Mouse (Mus musculus): ENCODE measurements around the gene Ext2.
A peak's percentile ranks its signal among the peaks of the same experiment; 100 is the strongest.

Gene Ext2

DNA sequence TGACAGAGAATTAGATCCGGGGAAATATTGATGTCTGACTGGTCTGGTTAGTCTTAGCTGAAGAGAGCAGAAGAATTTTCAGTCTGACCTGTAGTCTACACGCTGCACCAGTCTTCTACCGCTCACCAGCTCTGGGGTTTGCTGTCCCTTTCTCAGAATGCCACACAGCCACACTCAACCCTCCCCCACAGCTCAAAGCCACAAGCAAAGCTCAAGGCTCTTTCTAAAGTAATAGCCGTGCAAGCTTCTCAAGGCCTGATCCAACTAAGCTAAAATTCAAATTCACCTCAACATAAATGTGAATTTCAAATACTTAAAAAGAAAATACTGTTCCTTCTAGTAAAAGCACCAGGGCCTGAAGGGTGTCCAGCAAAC is 45.3 kb downstream of the Ext2 start:
- DNase-seq (ENCODE audit: extremely low spot score, low read depth, low spot score), result no peak

DNA sequence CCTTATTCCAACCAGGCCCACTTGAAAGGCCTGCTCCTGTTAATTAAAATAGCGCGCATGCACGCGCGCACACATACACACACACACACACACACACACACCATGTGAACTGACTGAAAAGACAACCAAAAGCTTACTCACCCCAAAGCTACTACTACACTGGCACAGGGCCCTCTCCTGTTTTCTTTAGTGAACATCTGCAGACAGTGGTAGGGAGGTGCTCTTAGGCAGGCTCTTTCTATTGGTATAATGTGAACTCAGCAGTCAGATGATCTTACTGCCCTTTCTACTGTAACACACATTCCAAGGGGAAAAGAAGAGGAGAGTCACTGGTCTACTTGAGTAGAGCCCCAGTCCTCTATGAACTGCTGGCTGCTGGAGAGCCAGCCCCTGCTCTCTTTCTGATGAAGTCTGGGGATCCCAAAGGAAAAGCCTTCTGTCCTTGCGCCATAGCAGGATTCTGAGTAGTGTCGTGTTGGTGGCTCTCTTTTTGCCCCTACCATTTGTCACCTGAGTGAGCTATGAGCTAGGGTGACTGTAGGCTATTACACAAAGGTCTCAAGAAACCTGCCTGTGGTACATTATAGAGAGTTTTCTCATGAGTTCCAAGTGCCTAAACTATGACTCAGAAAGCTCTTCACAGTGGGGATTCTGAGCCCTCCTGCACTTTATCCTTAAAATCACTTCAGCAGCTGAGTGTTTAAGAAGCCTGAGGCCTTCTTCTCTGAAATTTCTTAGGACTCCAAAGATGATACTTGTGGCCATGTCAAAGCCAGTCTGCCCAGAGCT is 45.9 kb downstream of the Ext2 start:
- DNase-seq (ENCODE audit: extremely low spot score, low read depth, low spot score), result no peak

DNA sequence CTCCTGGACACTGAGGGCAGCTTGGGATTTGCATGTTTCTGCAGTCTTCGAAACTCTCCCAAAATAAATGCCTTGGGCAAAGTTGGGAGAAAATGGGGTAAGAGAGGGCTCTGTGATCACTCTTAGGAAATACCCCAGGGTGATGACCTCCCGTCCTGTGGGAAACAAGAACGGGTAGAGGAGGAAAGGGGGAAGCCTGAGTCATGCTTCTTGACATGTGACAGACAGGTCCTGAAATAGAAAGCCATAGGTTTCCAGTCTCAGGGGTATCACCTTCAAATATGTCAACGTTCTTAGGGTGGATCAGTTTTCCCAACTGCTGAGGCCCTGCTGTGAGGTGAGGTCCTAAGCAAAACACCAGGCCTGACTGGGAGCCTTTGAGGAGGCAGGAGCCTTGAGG is 46.9 kb downstream of the Ext2 start:
- no peak for DNase-seq (ENCODE audit: extremely low spot score, low read depth, low spot score)

DNA sequence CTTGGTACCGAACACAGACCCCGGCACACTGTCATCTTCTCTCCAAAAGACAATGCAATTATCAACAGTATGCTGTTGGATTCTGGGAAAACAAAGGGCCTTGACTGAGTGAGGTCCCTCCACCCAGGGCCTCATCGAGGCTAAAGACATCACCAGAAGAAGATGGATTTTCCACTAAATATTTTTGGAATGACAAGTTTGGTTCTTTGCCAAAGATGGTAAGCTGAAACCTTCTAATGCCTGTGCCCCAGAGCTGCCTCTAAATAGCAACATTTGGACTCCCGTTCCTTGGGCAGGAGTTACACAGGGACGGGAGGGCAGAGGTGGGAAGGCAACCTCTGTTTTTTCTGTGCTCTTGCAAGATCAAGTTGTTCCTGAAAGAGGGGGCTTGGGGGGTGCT is 47.4 kb downstream of the Ext2 start:
- no peak for DNase-seq (ENCODE audit: extremely low spot score, low read depth, low spot score)

DNA sequence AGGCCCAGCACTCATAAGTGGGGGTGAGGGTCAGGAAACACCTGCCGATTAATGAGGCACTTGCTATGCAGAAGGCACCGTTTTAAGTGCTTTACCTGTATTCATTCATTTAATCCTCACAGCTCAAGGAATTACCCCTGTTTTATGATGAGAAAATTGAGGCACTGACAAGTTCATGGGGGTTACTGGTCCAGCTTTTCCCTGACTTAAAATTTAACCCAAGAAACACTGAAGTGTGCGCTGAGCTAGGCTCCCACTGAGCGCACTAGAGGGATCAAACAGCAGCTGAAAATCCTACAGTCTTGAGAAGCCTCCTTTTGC is 49.6 kb downstream of the Ext2 start:
- DNase-seq (ENCODE audit: extremely low spot score, low read depth, low spot score), result peak; percentile 72

DNA sequence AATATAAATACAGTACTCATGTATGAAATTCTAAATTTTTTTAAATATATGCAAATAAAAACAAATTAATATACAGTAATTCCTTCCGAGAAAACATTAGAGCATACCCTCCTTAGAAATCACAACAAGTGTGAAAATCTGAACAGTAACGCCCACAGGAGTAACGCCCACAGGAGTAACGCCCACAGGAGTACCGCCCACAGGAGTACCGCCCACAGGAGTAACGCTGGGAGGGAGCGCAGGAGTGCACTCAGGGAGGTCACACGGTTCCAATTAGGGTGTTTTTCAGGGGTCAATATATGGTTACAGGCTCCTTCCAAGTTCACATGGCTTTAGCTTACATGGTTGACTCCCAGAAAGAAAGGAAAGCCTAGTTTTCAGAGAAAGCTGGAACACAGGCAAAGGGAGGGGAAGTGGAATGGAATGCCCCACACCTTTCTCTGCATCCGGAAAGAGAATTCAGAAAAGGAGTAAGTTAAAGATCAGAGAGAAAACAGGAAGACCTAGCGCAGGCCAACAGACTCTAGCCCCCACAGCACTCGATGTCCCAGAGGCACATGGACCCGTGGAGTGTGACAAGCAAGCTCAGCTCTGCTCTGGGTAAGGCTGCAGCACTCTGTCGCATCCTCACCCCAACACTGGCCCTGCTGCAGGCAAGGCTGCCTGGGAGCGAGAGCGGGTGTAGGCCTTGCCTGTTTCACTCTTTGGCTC is 50.2 kb downstream of the Ext2 start:
- no peak for DNase-seq (ENCODE audit: extremely low spot score, low read depth, low spot score)

DNA sequence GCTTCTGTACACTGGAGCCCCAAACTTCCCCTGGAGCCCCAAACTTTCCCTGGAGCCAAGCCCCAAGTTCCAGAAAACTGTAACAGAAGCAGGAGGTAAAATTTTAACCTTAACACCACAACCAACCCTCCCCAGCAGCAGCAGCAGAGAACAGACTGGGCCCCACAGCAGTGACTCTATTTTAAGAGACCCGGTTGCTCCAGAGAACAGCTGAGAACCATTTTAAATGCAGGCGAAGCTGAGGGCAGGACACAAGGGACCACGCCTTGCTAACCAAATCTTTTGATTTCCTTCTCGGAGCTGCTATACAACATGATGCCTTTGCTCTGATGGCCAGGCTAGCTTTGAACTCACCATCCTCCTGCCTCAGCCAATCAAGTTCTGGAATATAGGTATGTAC is 51.5 kb downstream of the Ext2 start:
- no peak for DNase-seq (ENCODE audit: extremely low spot score, low read depth, low spot score)

DNA sequence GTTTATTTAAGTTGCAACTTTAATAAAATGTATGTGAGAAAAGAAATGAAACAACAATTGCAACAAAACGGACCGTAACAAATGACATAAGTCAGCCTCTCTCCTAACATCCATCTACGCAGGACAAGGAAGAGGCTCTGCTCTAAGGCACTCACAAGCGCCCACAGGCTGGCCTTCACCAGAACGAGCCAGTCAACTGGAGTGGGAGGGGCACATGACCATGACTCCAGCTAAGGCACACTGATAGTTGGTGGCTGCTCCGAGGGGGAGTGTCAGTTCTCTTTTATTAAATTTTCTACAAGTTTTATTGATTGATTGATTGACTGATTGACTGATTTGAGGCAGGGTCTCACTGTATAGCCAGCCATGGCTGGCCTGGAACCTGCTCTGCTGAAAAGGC is 52.5 kb downstream of the Ext2 start:
- DNase-seq (ENCODE audit: extremely low spot score, low read depth, low spot score), result no peak

DNA sequence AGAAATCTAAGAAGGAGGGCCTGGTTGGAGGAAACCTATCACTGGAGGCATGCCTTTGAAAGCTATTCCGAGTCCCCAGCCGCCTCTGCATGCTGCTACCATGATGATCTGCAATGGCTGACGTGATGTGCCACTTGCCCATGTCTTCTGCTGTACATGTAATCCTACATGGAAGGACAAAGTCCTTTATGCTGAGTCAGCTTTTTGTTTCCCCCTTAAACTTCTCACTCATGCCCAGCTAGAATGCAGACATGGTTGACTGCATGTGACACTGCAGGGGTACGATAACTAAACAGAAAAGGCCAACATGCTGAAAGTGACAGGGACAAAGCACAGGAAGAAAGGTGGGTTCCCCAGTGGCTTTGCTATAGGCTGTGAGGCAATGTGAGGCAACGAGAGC is 56.6 kb downstream of the Ext2 start:
- DNase-seq (ENCODE audit: extremely low spot score, low read depth, low spot score), result no peak

DNA sequence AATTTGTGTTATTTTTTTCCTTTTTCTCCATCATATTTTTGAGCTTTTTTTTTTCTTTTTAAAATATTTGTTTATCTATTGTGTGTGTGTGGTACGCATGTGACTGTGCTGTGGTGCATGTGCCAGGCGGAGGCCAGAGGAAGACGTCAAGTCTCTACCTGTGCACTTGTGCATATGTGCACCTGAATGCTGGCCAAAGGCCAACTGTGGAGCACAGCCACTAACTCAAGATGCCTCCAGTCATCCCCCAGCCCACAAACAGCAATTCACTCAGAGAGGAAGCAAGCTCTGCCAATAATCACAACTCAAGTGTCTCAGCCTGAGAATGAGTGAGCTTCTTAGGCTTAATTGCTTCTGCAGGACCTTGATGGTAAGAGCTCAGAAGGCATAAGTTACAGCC is 58.2 kb downstream of the Ext2 start:
- DNase-seq (ENCODE audit: extremely low spot score, low read depth, low spot score), result no peak

DNA sequence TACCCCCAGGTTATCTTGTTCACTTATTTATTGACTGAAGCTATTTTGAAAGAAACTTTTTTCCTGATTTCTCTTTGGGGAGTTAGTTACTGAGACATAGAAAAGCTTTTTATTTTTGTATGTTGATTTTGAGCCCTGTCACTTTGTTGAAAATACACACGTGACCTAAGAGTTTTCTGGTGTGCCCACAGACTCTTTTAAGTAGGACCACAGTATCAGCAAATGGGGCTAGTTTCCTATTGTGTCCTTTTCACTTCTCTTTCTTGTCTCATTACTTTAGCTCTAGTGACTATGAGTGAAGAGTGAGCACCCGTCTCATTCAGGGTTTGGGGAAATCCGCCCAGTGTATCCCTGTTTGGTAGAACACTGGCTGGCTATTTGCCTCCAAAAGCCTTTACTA is 62.0 kb downstream of the Ext2 start:
- DNase-seq (ENCODE audit: extremely low spot score, low read depth, low spot score), result no peak

DNA sequence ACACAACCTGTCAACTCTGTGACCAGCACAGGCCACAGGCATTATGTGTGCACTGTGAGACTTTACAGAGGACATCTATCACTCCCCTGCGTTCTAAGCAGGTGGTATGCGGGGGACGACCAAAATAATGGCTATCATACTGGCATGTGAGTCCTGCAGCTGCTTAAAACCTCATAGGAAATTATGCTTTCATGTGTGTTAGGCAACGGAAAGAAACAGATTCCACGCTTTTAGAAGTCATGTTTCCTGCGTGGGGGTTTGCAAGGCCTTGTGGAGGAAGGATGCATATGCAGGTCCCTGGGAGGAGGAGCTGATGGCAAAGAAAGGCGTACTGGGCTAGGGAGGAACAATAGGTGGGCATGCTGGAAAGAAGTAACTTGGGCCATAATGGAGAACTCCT is 63.2 kb downstream of the Ext2 start:
- DNase-seq (ENCODE audit: extremely low spot score, low read depth, low spot score), result no peak

DNA sequence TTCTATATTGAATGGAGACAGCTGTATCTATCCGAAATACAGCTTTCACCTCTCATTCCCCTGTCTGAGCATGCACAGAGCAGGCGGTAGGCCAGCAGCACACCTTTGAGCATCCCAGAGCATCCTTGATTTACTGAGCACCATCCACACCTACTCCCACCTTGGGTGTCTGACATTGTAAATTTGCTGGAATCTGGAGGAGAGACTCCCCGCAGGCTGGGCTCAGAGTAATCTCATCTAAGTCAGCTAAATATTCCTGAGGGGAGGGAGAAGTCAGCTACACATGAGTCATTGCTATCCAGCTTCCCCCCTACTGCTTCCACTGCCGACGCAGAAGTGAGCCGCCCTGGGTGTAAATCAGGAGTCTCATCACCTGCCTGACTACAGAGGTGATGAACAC is 64.1 kb downstream of the Ext2 start:
- DNase-seq (ENCODE audit: extremely low spot score, low read depth, low spot score), result no peak

DNA sequence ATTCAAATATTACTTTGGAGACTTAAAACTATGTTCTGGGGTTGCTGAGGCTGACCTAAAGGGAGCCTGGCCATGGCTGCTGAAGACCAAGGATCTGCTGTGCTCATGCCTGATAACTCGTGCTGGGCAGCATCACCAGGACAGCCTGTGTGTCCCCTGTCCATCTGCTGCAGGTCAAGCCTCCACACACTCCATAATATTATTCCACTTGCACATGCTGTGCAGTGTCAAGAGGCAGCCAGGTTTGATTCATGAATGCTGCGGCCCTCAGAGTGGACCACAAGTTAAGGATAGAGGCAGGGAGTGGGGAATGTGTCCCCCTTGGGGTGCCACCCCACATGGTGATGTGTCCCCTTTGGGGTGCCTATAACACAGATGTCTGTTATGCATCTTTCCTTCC is 68.0 kb downstream of the Ext2 start:
- no peak for DNase-seq (ENCODE audit: extremely low spot score, low read depth, low spot score)

DNA sequence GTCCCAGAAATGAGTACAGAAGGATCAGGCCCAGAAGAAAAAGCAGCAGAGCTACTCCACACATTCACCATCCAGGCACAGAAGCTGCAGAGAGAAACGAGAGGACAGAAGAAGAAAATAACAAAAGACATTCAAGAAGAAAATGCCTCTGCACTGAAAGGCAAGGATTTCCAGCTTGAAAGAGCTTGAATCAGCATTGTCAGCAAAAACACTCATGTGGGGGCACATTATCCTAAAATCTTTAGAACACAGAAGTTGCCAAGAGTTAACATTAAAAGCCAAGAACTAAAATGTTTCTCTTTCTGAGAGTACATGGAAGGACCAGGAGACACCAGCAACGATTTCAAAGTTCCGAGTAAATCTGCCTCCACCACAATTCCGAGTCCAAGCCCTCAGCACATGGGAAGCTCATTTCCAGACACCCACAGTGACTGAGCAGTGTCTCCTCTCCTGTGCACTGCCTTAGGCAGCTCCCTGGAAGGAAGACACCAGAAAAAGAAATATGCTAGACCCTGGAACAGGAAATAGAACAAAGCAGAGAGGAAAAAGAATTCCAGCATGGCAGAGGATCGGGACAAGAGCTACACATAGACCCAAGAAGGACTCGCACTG is 69.1 kb downstream of the Ext2 start:
- DNase-seq (ENCODE audit: extremely low spot score, low read depth, low spot score), result no peak

DNA sequence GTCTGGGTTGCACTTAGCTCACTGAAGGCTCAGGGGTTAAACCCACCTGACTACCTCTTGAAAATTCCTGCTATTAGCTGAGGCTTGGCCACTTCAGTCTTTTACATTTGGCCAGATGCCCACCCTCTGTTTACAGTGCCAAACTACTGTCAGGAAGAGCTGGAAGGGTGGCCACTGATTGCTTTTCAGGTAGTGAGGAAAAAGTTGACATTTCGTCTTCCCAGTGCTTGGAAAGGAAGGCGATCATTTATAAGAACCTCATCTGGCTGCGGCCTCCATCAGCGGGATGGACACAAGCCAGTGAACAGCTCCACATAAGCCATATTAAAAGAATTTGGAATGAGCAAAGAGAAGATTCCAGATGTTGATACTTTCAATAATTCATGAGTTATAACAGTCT is 72.7 kb downstream of the Ext2 start:
- DNase-seq (ENCODE audit: extremely low spot score, low read depth, low spot score), result no peak

DNA sequence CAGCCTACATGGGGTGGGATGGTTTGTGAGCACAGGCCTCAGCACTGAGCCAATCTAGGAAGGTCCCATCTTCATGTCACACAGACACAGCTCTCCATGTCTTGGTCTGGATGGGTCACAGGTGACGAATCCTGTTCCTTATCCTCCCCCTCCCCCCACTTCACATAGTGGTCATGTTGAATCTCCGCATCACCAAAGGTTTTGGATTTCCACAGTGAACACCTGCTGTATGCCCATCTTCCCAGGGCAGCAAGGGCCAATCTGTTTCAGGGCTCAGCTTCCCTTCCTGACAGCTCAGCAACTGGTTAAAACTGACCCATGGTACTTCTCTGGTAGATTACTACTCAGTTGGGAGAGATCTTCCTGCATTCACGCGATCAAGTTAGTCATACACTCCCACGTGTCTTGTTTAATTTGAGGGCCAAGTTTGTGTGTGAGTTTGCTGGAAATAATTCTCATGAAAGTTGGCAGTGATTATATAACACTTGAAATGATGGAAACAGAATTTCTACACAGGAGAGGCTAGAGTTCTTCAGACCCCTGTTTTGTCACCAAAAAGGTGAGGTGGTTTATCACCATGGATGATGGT is 74.7 kb downstream of the Ext2 start:
- DNase-seq (ENCODE audit: extremely low spot score, low read depth, low spot score), result no peak

DNA sequence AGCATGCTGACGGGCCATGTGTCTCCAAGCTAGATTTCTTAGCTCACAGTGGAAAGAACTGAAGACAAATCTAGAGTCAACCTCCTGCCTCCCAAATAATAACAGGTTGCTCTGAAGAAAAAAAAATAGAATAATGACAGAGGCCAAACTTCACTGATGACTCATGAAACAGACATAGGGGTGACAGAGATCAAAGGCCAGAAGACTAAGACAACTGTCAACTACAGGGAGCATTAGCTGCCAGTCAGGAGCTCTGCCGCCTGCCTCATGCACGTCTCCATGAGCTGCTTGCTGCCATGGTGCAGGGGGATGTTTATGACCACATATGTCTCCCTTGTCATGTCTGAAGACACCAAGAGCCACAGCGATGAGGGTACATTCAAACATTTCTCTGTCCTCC is 75.7 kb downstream of the Ext2 start:
- no peak for DNase-seq (ENCODE audit: extremely low spot score, low read depth, low spot score)

DNA sequence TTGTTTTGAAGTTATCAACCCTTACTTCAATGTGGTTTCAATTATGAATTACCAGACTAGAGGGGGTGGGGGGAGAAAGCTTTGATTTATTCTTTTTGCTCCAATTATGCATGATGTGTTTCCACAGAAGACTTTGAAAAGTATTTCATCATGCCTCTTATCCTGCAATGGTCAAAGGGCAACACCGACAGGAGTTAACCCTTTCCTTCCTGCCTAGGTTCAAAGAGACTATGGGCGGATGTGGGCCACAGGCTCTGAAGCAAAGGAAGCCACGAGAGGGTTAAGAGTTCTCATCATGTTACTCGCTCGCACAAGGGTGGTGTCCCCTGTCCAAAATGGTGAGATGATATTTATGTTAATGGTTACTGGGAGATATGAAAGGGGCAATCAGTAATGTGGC is 76.2 kb downstream of the Ext2 start:
- DNase-seq (ENCODE audit: extremely low spot score, low read depth, low spot score), result peak; percentile 81

DNA sequence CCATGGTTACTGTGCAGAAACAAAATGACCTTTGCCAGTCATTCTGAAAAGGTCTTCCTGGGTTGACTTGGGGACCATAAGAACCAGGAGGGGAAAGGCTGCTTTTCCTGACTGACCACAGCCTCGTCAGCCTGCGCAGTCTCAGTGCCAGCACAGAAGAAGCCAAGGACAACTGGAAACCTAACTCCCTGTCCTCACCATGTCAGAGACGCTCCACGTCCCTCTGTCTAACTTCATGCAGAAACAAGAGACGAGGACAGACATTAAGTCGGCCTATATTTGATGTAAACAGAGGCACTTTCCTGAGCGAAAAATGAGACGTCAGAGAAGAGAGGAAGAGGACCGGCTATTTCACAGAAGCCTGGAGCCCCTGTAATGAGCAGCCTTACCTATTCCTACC is 76.6 kb downstream of the Ext2 start:
- DNase-seq (ENCODE audit: extremely low spot score, low read depth, low spot score), result no peak

DNA sequence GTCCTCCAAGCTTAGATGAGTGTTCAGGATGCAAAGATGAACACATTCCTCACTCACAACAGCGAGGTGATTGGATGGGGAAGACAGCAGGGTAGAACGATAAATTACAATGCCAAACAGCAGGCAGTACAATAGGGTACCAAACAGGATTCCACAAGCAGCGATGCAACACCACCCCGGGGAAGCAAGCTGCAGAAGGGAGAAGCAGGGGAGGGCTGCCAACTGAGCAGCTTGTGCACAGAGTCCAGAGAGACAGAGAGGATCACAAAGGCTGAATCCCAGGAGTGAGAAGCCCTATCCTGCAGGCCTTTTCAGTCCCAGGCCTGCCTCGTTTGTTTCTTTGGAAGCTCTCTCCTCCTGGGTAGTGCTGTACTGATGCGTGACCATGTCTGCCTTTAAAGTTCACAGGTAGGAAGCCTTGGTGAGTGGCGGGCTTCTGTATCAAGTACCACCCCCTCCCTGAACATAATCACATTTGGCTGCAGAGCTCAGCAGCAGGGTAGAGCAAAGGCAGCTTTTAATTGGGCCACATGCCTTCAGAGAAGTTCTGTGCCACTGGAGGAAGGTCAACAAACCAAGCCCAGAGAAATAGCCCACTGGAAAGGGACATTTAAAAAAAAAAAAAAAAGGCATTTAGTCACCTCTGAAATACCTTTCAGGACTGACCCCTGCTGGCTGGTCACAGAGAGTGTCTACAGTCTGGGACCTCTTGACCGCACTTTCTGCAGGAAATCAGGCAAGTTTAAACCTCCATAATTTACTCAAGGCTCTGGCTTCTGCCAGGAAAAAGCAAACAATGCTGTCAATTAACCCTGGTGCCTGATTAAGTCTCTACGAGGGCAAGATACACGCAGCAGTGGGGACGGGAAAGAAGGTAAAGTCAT is 77.8 kb downstream of the Ext2 start:
- no peak for DNase-seq (ENCODE audit: extremely low spot score, low read depth, low spot score)
